Mouse (Mus musculus): Measurements from ENCODE around the gene Sh3rf1. TPM values are rescaled to one million over a fixed set of nuclear protein-coding genes. Genes with fewer than 3 reads are reported as not detected.

Gene Sh3rf1
- polyA plus RNA-seq, 1 experiment, result 2.1 TPM

- Histone ChIP-seq H3K4me3 (ENCODE audit: insufficient read depth, low read depth, low read length) (no peak overlapping the region), H3K27ac (replicated peaks; ENCODE audit: low read depth, low read length) (no peak overlapping the region), H3K4me1 (ENCODE audit: control insufficient read depth, insufficient read depth, insufficient read length, low read length) (peaks cover 2% of the 10 kb centered on the region; the same call in 1 of the 2 replicates)
Measured at GRCm38 (mm10) chr8:61236506-61237268, 13.0 kb downstream of the Sh3rf1 start.

- Histone ChIP-seq H3K27ac (replicated peaks; ENCODE audit: low read depth, low read length) (no peak overlapping the region), H3K4me1 (ENCODE audit: control insufficient read depth, insufficient read depth, insufficient read length, low read length) (peaks cover 4% of the 10 kb centered on the region), H3K4me3 (ENCODE audit: insufficient read depth, low read depth, low read length) (no peak overlapping the region)
Measured at GRCm38 (mm10) chr8:61239576-61239975, 15.9 kb downstream of the Sh3rf1 start.

GRCm38 (mm10) chr8:61241229-61241628 is 17.6 kb downstream of the Sh3rf1 start:
- Histone ChIP-seq H3K4me1 (ENCODE audit: control insufficient read depth, insufficient read depth, insufficient read length, low read length) (peaks cover 2% of the 10 kb centered on the region; the same call in 1 of the 2 replicates), H3K4me3 (ENCODE audit: insufficient read depth, low read depth, low read length) (no peak overlapping the region), H3K27ac (replicated peaks; ENCODE audit: low read depth, low read length) (no peak overlapping the region)

GRCm38 (mm10) chr8:61242896-61243295 is 19.2 kb downstream of the Sh3rf1 start:
- Histone ChIP-seq H3K4me1 (ENCODE audit: control insufficient read depth, insufficient read depth, insufficient read length, low read length) (peaks cover 11% of the 10 kb centered on the region), H3K4me3 (ENCODE audit: insufficient read depth, low read depth, low read length) (no peak overlapping the region), H3K27ac (replicated peaks; ENCODE audit: low read depth, low read length) (0 out of 2 replicates have a peak overlapping the region, but pooled peaks have one; percentile 29)

GRCm38 (mm10) chr8:61243491-61243890 is 19.8 kb downstream of the Sh3rf1 start:
- H3K27ac ChIP-seq (replicated peaks; ENCODE audit: low read depth, low read length), result peak overlapping the region; percentile 65; the same call in 1 of the 2 replicates
- H3K4me3 ChIP-seq (ENCODE audit: insufficient read depth, low read depth, low read length), result no peak overlapping the region; the same call in 1 of the 2 replicates
- peaks cover 15% of the 10 kb centered on the region for H3K4me1 ChIP-seq (ENCODE audit: control insufficient read depth, insufficient read depth, insufficient read length, low read length)

GRCm38 (mm10) chr8:61244157-61244556 is 20.5 kb downstream of the Sh3rf1 start:
- H3K4me3 ChIP-seq (ENCODE audit: insufficient read depth, low read depth, low read length), result no peak overlapping the region
- peaks cover 15% of the 10 kb centered on the region for H3K4me1 ChIP-seq (ENCODE audit: control insufficient read depth, insufficient read depth, insufficient read length, low read length)
- H3K27ac ChIP-seq (replicated peaks; ENCODE audit: low read depth, low read length), result no peak overlapping the region

- Histone ChIP-seq H3K4me3 (ENCODE audit: insufficient read depth, low read depth, low read length) (no peak overlapping the region), H3K4me1 (ENCODE audit: control insufficient read depth, insufficient read depth, insufficient read length, low read length) (peaks cover 15% of the 10 kb centered on the region), H3K27ac (replicated peaks; ENCODE audit: low read depth, low read length) (peak overlapping the region; percentile 99)
Measured at GRCm38 (mm10) chr8:61247270-61248025, 23.8 kb downstream of the Sh3rf1 start.

- no peak overlapping the region for H3K27ac ChIP-seq (replicated peaks; ENCODE audit: low read depth, low read length)
- no peak overlapping the region for H3K4me3 ChIP-seq (ENCODE audit: insufficient read depth, low read depth, low read length)
Measured at GRCm38 (mm10) chr8:61249511-61249910, 25.8 kb downstream of the Sh3rf1 start.

GRCm38 (mm10) chr8:61254196-61254595 is 30.5 kb downstream of the Sh3rf1 start:
- Histone ChIP-seq H3K27ac (replicated peaks; ENCODE audit: low read depth, low read length) (no peak overlapping the region), H3K4me3 (ENCODE audit: insufficient read depth, low read depth, low read length) (no peak overlapping the region), H3K4me1 (ENCODE audit: control insufficient read depth, insufficient read depth, insufficient read length, low read length) (peaks cover 11% of the 10 kb centered on the region; the same call in 1 of the 2 replicates)

More at GRCm38 (mm10) chr8:61249511-61249910, 25.8 kb downstream of the Sh3rf1 start:
- peaks cover 15% of the 10 kb centered on the region for H3K4me1 ChIP-seq (ENCODE audit: control insufficient read depth, insufficient read depth, insufficient read length, low read length)

- Histone ChIP-seq H3K27ac (replicated peaks; ENCODE audit: low read depth, low read length) (no peak overlapping the region), H3K4me1 (ENCODE audit: control insufficient read depth, insufficient read depth, insufficient read length, low read length) (peaks cover 11% of the 10 kb centered on the region; the same call in 1 of the 2 replicates), H3K4me3 (ENCODE audit: insufficient read depth, low read depth, low read length) (no peak overlapping the region)
Measured at GRCm38 (mm10) chr8:61258828-61259227, 35.2 kb downstream of the Sh3rf1 start.

- Histone ChIP-seq H3K4me1 (ENCODE audit: control insufficient read depth, insufficient read depth, insufficient read length, low read length) (peaks cover 9% of the 10 kb centered on the region; the same call in 1 of the 2 replicates), H3K27ac (replicated peaks; ENCODE audit: low read depth, low read length) (no peak overlapping the region), H3K4me3 (ENCODE audit: insufficient read depth, low read depth, low read length) (no peak overlapping the region)
Measured at GRCm38 (mm10) chr8:61259526-61259925, 35.9 kb downstream of the Sh3rf1 start.

- Histone ChIP-seq H3K4me3 (ENCODE audit: insufficient read depth, low read depth, low read length) (no peak overlapping the region), H3K27ac (replicated peaks; ENCODE audit: low read depth, low read length) (no peak overlapping the region), H3K4me1 (ENCODE audit: control insufficient read depth, insufficient read depth, insufficient read length, low read length) (0 out of 2 replicates have a peak, but pooled peaks cover 7% of the 10 kb centered on the region)
Measured at GRCm38 (mm10) chr8:61260530-61260929, 36.9 kb downstream of the Sh3rf1 start.

GRCm38 (mm10) chr8:61261374-61261773 is 37.7 kb downstream of the Sh3rf1 start:
- Histone ChIP-seq H3K4me1 (ENCODE audit: control insufficient read depth, insufficient read depth, insufficient read length, low read length) (peaks cover 9% of the 10 kb centered on the region; the same call in 1 of the 2 replicates), H3K4me3 (ENCODE audit: insufficient read depth, low read depth, low read length) (no peak overlapping the region), H3K27ac (replicated peaks; ENCODE audit: low read depth, low read length) (no peak overlapping the region)

GRCm38 (mm10) chr8:61263691-61264090 is 40.0 kb downstream of the Sh3rf1 start:
- Histone ChIP-seq H3K27ac (replicated peaks; ENCODE audit: low read depth, low read length) (no peak overlapping the region), H3K4me3 (ENCODE audit: insufficient read depth, low read depth, low read length) (no peak overlapping the region), H3K4me1 (ENCODE audit: control insufficient read depth, insufficient read depth, insufficient read length, low read length) (peaks cover 4% of the 10 kb centered on the region; the same call in 1 of the 2 replicates)

- H3K4me1 ChIP-seq (ENCODE audit: control insufficient read depth, insufficient read depth, insufficient read length, low read length), result peaks cover 2% of the 10 kb centered on the region; the same call in 1 of the 2 replicates
- H3K4me3 ChIP-seq (ENCODE audit: insufficient read depth, low read depth, low read length), result no peak overlapping the region
- no peak overlapping the region for H3K27ac ChIP-seq (replicated peaks; ENCODE audit: low read depth, low read length)
Measured at GRCm38 (mm10) chr8:61264881-61265280, 41.2 kb downstream of the Sh3rf1 start.
